Mouse (Mus musculus) kidney, adult 2 months (tissue): Measurements from ENCODE around the gene Trim39. TPM values are rescaled to one million over a fixed set of nuclear protein-coding genes. Genes with fewer than 3 reads are reported as not detected.
"Not testable (repeated sequence)": the region's sequence is repeated elsewhere in the genome, so short reads cannot be mapped to it uniquely, and the experiment has no call there.

Experiments used
- DNase-seq: peaks from one replicate; pipeline ENCODE4 v3.0.0; 2021
- H3K27ac ChIP-seq: fragments of 200-500 bp; 2 replicates; pipeline ENCODE4 v1.5.1; 2012; ENCODE audit warnings: low read depth, low read length, control low read depth, inconsistent platforms; ENCODE audit not compliant: insufficient read depth
- H3K27me3 ChIP-seq: fragments of 200-500 bp; replicated peaks from 2 replicates; pipeline ENCODE4 v1.6.1; 2012; ENCODE audit warnings: mild to moderate bottlenecking, moderate library complexity, low read length, inconsistent platforms; ENCODE audit not compliant: control insufficient read depth, insufficient read depth
- H3K36me3 ChIP-seq: fragments of 200-500 bp; 2 replicates; pipeline ENCODE4 v1.6.1; 2012; ENCODE audit warnings: mild to moderate bottlenecking, moderate library complexity, low read length, inconsistent platforms; ENCODE audit not compliant: control insufficient read depth, insufficient read depth
- H3K4me1 ChIP-seq: fragments of 200-500 bp; 2 replicates; pipeline ENCODE4 v1.6.1; 2011; ENCODE audit warnings: low read length; ENCODE audit not compliant: control insufficient read depth, insufficient read depth
- H3K4me3 ChIP-seq: fragments of 200-500 bp; 2 replicates; pipeline ENCODE4 v1.5.1; 2011; ENCODE audit warnings: mild to moderate bottlenecking, low read depth, low read length, control low read depth; ENCODE audit not compliant: insufficient read depth
- CTCF ChIP-seq: fragments of 200-500 bp; conservative IDR thresholded peaks from 2 replicates; pipeline ENCODE4 v1.5.1; 2011; ENCODE audit warnings: low read depth, mild to moderate bottlenecking, control low read depth, low read length, moderate library complexity, mixed read lengths; ENCODE audit not compliant: insufficient read depth, insufficient read length
- POLR2A ChIP-seq: fragments of 200-500 bp; IDR thresholded peaks from one replicate; pipeline ENCODE4 v1.6.1; 2011; ENCODE audit warnings: low read depth, low read length, control low read depth
- WGBS: fragments of 180-500 bp; shearing (Covaris S2); methylation state at CpG from one replicate; pipeline ENCODE4 v1.1.7; 2018; 5-methylcytosine and 5-hydroxymethylcytosine counted together
- polyA plus RNA-seq: library from polyadenylated mRNA; depleted of rRNA; stranded (reverse); fragments of >200 nt; gene quantifications from 2 replicates; pipeline ENCODE4 v1.2.3, GENCODE M21; 2012; rRNA removed

Trim39 gene
- 11.1 and 11.4 TPM in 2 replicates for polyA plus RNA-seq

GRCm38 (mm10) chr17:36271586-36272256 is at the start of gene Trim39:
Gene Trim39, minus strand, starts transcription at chr17:36272247.
- peak within 1 kb of the TSS; percentile 86 for H3K4me3 ChIP-seq
- H3K27me3 ChIP-seq: no peaks in the 10 kb centered on the region
- TF ChIP-seq POLR2A (peak; percentile 3), CTCF (no peak)
- peaks cover 3% of the 10 kb centered on the region; the same call in 1 of the 2 replicates for H3K4me1 ChIP-seq
- peak; percentile 90 for DNase-seq
- H3K36me3 ChIP-seq: no peaks in the 10 kb centered on the region; the same call in 1 of the 2 replicates
- under 1% methylated on average over 43 of the region's 43 CpGs for WGBS
- peak within 1 kb of the TSS; percentile 96 for H3K27ac ChIP-seq

GRCm38 (mm10) chr17:36315689-36316253 is 43.7 kb upstream of the Trim39 start:
- no peak for DNase-seq
- WGBS: 29% methylated on average over 5 of the region's 5 CpGs
- H3K4me3 ChIP-seq: peak overlapping the region; percentile 73
- H3K27ac ChIP-seq: no peak overlapping the region
- no peaks in the 10 kb centered on the region for H3K36me3 ChIP-seq
- no peak for TF ChIP-seq POLR2A
- TF ChIP-seq CTCF: no peak
- H3K4me1 ChIP-seq: no peaks in the 10 kb centered on the region; the same call in 1 of the 2 replicates
- no peaks in the 10 kb centered on the region for H3K27me3 ChIP-seq

GRCm38 (mm10) chr17:36315041-36315688 is 43.1 kb upstream of the Trim39 start:
- Histone ChIP-seq H3K4me3 (peak overlapping the region; percentile 73), H3K27me3 (no peaks in the 10 kb centered on the region), H3K4me1 (no peaks in the 10 kb centered on the region; the same call in 1 of the 2 replicates), H3K27ac (no peak overlapping the region), H3K36me3 (no peaks in the 10 kb centered on the region)
- TF ChIP-seq CTCF: no peak
- no peak for TF ChIP-seq POLR2A
- DNase-seq: peak; percentile 47
- WGBS: 2% methylated on average over 19 of the region's 19 CpGs

- H3K4me1 ChIP-seq: no peaks in the 10 kb centered on the region; the same call in 1 of the 2 replicates
- H3K4me3 ChIP-seq: no peak overlapping the region
- H3K36me3 ChIP-seq: no peaks in the 10 kb centered on the region
- TF ChIP-seq CTCF: no peak
- TF ChIP-seq POLR2A: no peak
- 8% methylated on average over 9 of the region's 9 CpGs for WGBS
- H3K27ac ChIP-seq: no peak overlapping the region
- H3K27me3 ChIP-seq: no peaks in the 10 kb centered on the region
- peak; percentile 2 for DNase-seq
Measured at GRCm38 (mm10) chr17:36314511-36314910, 42.5 kb upstream of the Trim39 start.

- TF ChIP-seq CTCF (no peak), POLR2A (no peak)
- DNase-seq: no peak
- no peaks in the 10 kb centered on the region for H3K27me3 ChIP-seq
- no peak overlapping the region for H3K27ac ChIP-seq
- no peaks in the 10 kb centered on the region for H3K4me1 ChIP-seq
- WGBS: 21% methylated on average over 1 of the region's 1 CpGs
- H3K4me3 ChIP-seq: no peak overlapping the region
- H3K36me3 ChIP-seq: no peaks in the 10 kb centered on the region
Measured at GRCm38 (mm10) chr17:36309293-36309692, 37.2 kb upstream of the Trim39 start.

GRCm38 (mm10) chr17:36308855-36309254 is 36.8 kb upstream of the Trim39 start:
- WGBS: 0% methylated on average over 3 of the region's 3 CpGs

GRCm38 (mm10) chr17:36286390-36286789 is 14.3 kb upstream of the Trim39 start, which contains the start of gene H2-M10.2:
Gene H2-M10.2, minus strand, starts transcription at chr17:36286490.
- TF ChIP-seq CTCF: no peak
- TF ChIP-seq POLR2A: no peak
- WGBS: 96% methylated on average over 2 of the region's 2 CpGs
- no peak for DNase-seq
- Histone ChIP-seq H3K4me3 (no peak within 1 kb of the TSS), H3K36me3 (no peaks in the 10 kb centered on the region), H3K4me1 (peaks cover 6% of the 10 kb centered on the region; the same call in 1 of the 2 replicates), H3K27me3 (no peaks in the 10 kb centered on the region), H3K27ac (no peak within 1 kb of the TSS)

More at GRCm38 (mm10) chr17:36308855-36309254, 36.8 kb upstream of the Trim39 start:
- DNase-seq: peak; percentile 82
- not testable (repeated sequence) for H3K4me3 ChIP-seq, H3K27ac ChIP-seq, H3K4me1 ChIP-seq, H3K36me3 ChIP-seq, H3K27me3 ChIP-seq
- TF ChIP-seq CTCF: peak; percentile 65
